Mouse (Mus musculus) ES-E14 (cell line): ENCODE data around the gene Wfdc10. TPM values are rescaled to one million over a fixed set of nuclear protein-coding genes. Genes with fewer than 3 reads are reported as not detected.
A peak's percentile ranks its signal among the peaks of the same experiment; 100 is the strongest.

Experiments used
- DNase-seq: peaks from one replicate; pipeline ENCODE4 v3.0.0-alpha.2; 2013; ENCODE audit warnings: low read depth, low spot score
- H3K27ac ChIP-seq: 2 replicates; pipeline ENCODE4 v1.5.1; 2012; ENCODE audit warnings: low read depth, mild to moderate bottlenecking, low read length, moderate library complexity, mixed read lengths; ENCODE audit not compliant: poor library complexity, insufficient read depth, severe bottlenecking
- H3K36me3 ChIP-seq: 2 replicates; pipeline ENCODE4 v1.6.1; 2012; ENCODE audit warnings: mild to moderate bottlenecking, low read length, moderate library complexity, mixed read lengths; ENCODE audit not compliant: control insufficient read depth, poor library complexity, insufficient read depth, severe bottlenecking
- H3K4me1 ChIP-seq, 2 experiments: fragments of 150-350 bp in 1 of 2; sonication (generic) in 1 of 2; 2 replicates each; pipeline ENCODE4 v1.6.1; 2012; ENCODE audit warnings: low read length in 2 of 2, mild to moderate bottlenecking in 1 of 2, mixed read lengths in 1 of 2; ENCODE audit not compliant: control insufficient read depth in 2 of 2, insufficient read depth in 2 of 2, poor library complexity in 1 of 2
- H3K4me3 ChIP-seq, 2 experiments: fragments of 150-350 bp in 1 of 2; sonication (generic) in 1 of 2; 2 replicates each; pipeline ENCODE4 v1.5.1; 2012; ENCODE audit warnings: low read length in 2 of 2, low read depth in 1 of 2, mild to moderate bottlenecking in 1 of 2, mixed read lengths in 1 of 2; ENCODE audit not compliant: insufficient read depth in 1 of 2, poor library complexity in 1 of 2, severe bottlenecking in 1 of 2
- H3K9ac ChIP-seq: 2 replicates; pipeline ENCODE4 v1.6.1; 2012; ENCODE audit warnings: low read depth, mild to moderate bottlenecking, low read length, mixed read lengths; ENCODE audit not compliant: poor library complexity, insufficient read depth, severe bottlenecking
- H3K9me3 ChIP-seq: fragments of 150-350 bp; sonication (generic); 2 replicates; pipeline ENCODE4 v1.6.1; 2012; ENCODE audit warnings: low read depth, mild to moderate bottlenecking, low read length; ENCODE audit not compliant: control insufficient read depth, insufficient read depth
- CHD2 ChIP-seq: IDR thresholded peaks from 2 replicates; pipeline ENCODE4 v1.6.1; 2014; ENCODE audit warnings: mild to moderate bottlenecking, low read depth, low read length, inconsistent platforms
- HCFC1 ChIP-seq: IDR thresholded peaks from 2 replicates; pipeline ENCODE4 v1.6.1; 2012; ENCODE audit warnings: low read length, inconsistent platforms, borderline replicate concordance; ENCODE audit not compliant: insufficient read depth
- MAFK ChIP-seq: IDR thresholded peaks from 2 replicates; pipeline ENCODE4 v1.6.1; 2014; ENCODE audit warnings: mild to moderate bottlenecking, low read depth, low read length, inconsistent platforms; ENCODE audit not compliant: insufficient read depth
- ZC3H11A ChIP-seq: IDR thresholded peaks from 2 replicates; pipeline ENCODE4 v1.6.1; 2012; ENCODE audit warnings: low read depth, mild to moderate bottlenecking, inconsistent platforms, low read length, borderline replicate concordance
- ZNF384 ChIP-seq: IDR thresholded peaks from 2 replicates; pipeline ENCODE4 v1.6.1; 2012; ENCODE audit warnings: low read depth, low read length, inconsistent platforms
- in situ Hi-C, 2 experiments: fragments of 600-800 bp; cut with MboI; formaldehyde crosslinking; loops; one replicate each; pipeline ENCODE4 v1.15.1; 2025; ENCODE audit warnings: low sequenced_read_pairs in 2 of 2, inconsistent platforms in 1 of 2; ENCODE audit not compliant: unreplicated experiment in 2 of 2
- total RNA-seq: library from RNA; depleted of rRNA; stranded (reverse); fragments of 300-350 nt; gene quantifications from 2 replicates; pipeline ENCODE4 v1.2.3, GENCODE M21; 2012

Gene Wfdc10
- total RNA-seq, 1 experiment = 0.98 TPM

DNA sequence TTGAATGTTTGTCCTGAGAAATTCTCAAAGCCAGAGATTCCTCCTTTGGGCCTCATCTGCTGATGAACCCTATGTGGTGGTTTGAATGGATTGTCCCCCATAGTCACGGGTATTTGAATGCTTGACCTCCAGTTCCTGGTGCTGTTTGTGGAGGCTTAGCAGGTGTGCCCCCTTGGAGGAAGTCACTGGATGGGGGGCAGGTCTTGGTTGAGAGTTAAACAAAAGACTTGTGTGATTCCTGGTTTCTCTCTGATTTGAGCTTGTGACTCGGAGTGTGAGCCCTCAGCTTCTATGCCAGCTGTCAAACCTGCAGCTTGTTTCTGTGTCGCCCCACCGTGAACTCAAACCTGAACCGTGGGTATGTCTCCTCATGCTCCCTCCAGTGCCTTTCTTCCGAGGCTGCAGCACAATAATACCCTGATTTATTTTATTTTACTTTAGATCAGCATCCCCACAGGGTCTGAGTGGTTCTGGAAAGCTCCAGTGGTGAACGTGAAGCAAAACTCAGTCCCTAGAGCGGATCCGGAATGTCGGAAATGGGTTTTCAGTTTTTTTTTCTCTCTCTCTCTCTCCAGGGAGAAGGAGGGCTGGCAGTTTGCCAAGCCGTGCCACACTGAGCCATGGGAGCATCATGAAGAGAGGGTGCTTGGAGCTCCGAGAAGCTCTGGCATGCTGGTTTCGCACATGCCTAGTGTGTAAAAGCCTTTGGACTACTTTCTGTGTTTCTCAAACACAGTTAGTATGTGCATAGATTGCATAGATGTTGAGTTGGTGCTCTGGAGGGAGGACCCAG, 13.8 kb upstream of the Wfdc10 start:
- Histone ChIP-seq H3K9me3 (no peaks in the 10 kb centered on the region), H3K36me3 (no peaks in the 10 kb centered on the region), H3K27ac (no peak overlapping the region), H3K9ac (no peak overlapping the region), H3K4me1 (no peaks in the 10 kb centered on the region), H3K4me3 (no peak overlapping the region)
- no peak for DNase-seq
- in situ Hi-C loops = no loop called here
- TF ChIP-seq ZC3H11A = no peak
- no peak for TF ChIP-seq HCFC1
- TF ChIP-seq ZNF384 = no peak
- no peak for TF ChIP-seq MAFK
- TF ChIP-seq CHD2 = no peak

DNA sequence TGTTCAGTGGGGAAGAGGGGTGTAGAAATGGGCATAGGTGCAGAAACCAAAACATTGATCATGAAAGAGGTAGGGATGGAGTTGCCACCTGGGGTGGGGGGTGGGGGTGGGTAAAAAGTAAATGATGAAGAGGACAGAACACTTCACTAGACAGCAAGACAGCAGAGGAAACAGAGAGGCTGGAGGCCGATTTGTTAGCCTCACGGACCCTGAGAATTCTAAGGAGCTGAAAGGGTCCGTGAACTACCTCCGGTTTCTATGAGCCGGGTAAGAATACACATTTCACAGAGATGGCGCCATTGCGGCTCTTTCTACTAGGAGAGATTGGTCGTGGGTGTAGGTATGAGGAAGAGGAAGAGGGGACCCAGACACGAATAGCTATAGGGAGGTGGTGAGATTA, 637 bp downstream of the Wfdc10 start, which contains the start of gene Wfdc9:
TSS of gene Wfdc9 (minus strand) at position 101 of the 400 bp plus-strand sequence.
- H3K9ac ChIP-seq = no peak within 1 kb of the TSS
- no peak for TF ChIP-seq HCFC1
- TF ChIP-seq MAFK = no peak
- TF ChIP-seq CHD2 = no peak
- TF ChIP-seq ZC3H11A = no peak
- no peak for TF ChIP-seq ZNF384
- DNase-seq = no peak
- H3K9me3 ChIP-seq = no peaks in the 10 kb centered on the region
- no peaks in the 10 kb centered on the region for H3K4me1 ChIP-seq
- H3K27ac ChIP-seq = no peak within 1 kb of the TSS
- no peaks in the 10 kb centered on the region for H3K36me3 ChIP-seq
- in situ Hi-C loops = no loop called here
- H3K4me3 ChIP-seq = peak within 1 kb of the TSS in 1 of 2 experiments; percentile 48; a peak in 2 of 4 replicates

DNA sequence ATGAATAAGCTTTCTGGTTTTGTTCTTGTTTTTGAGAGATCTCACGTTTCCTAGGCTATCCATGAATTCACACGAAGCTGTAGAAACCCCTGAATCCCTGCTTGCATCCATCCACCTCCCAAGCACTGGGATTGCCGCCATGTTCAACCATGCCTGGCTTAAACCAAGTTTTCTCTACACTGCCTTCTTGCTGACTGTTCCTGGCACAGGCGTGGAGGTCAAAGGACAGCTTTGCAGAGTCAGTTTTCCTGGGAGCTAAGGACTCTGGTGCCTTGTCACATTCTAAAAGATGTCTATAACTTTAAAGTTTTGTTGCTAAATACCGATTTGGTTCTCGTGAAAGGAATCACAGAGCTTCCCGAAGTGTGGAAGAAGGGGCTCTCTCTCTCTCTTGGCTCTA, 9.0 kb downstream of the Wfdc10 start:
- in situ Hi-C loops = no loop called here
- DNase-seq = no peak
- no peak overlapping the region for H3K9ac ChIP-seq
- TF ChIP-seq ZC3H11A (no peak), CHD2 (no peak), MAFK (no peak), HCFC1 (no peak), ZNF384 (no peak)
- H3K4me1 ChIP-seq = no peaks in the 10 kb centered on the region
- H3K4me3 ChIP-seq = no peak overlapping the region
- no peaks in the 10 kb centered on the region for H3K9me3 ChIP-seq
- no peaks in the 10 kb centered on the region for H3K36me3 ChIP-seq
- no peak overlapping the region for H3K27ac ChIP-seq

DNA sequence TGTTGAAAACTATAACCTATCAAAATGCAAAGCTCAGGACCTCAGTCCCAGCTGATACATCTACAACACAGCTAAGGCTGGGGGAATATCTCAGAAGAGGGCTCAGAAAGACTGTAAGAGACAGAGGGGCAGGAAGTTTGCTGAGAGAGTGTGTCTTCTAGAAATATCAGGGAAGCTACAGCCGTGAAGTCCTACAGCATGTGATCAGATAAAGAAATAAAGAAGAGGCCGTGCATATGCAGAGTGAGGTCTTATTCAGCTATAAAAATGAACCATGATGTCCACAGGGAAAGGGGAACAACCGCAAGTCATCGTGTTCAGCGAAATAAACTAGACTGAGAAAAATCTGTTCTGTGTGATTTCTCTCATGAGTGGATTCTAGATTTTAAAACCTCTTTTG, 14.4 kb downstream of the Wfdc10 start:
- TF ChIP-seq CHD2 = no peak
- no peak for TF ChIP-seq ZNF384
- TF ChIP-seq MAFK = no peak
- no peak for TF ChIP-seq HCFC1
- TF ChIP-seq ZC3H11A = no peak
- no peak overlapping the region for H3K27ac ChIP-seq
- in situ Hi-C loops = no loop called here
- no peak overlapping the region for H3K4me3 ChIP-seq
- no peaks in the 10 kb centered on the region for H3K4me1 ChIP-seq
- H3K36me3 ChIP-seq = no peaks in the 10 kb centered on the region
- H3K9me3 ChIP-seq = no peaks in the 10 kb centered on the region
- no peak overlapping the region for H3K9ac ChIP-seq
- no peak for DNase-seq
